Mouse (Mus musculus): ENCODE results near the gene Ero1lb.
"Not testable (repeated sequence)": the region's sequence is repeated elsewhere in the genome, so short reads cannot be mapped to it uniquely, and the experiment has no call there.

Ero1lb gene

GRCm38 (mm10) chr13:12574979-12575536 is 9.4 kb downstream of the Ero1lb start:
- peak; percentile 42 for DNase-seq

GRCm38 (mm10) chr13:12578145-12578544 is 12.5 kb downstream of the Ero1lb start:
- DNase-seq: no peak

- DNase-seq: peak; percentile 88
These were observed 23.3 kb downstream of the Ero1lb start for GRCm38 (mm10) chr13:12589003-12589402.

- DNase-seq: not testable (repeated sequence)
These were observed 31.4 kb downstream of the Ero1lb start for GRCm38 (mm10) chr13:12597075-12597474.

GRCm38 (mm10) chr13:12610206-12610605 is 44.5 kb downstream of the Ero1lb start:
- not testable (repeated sequence) for DNase-seq

- not testable (repeated sequence) for DNase-seq
These were observed 48.4 kb downstream of the Ero1lb start for GRCm38 (mm10) chr13:12614026-12614425.

- DNase-seq: not testable (repeated sequence)
These were observed 48.9 kb downstream of the Ero1lb start for GRCm38 (mm10) chr13:12614591-12614990.

- DNase-seq: not testable (repeated sequence)
These were observed 49.3 kb downstream of the Ero1lb start for GRCm38 (mm10) chr13:12615014-12615413.

GRCm38 (mm10) chr13:12616489-12616888 is 50.8 kb downstream of the Ero1lb start:
- DNase-seq: not testable (repeated sequence)

GRCm38 (mm10) chr13:12619808-12620207 is 54.1 kb downstream of the Ero1lb start:
- DNase-seq: not testable (repeated sequence)

GRCm38 (mm10) chr13:12626061-12626460 is 60.4 kb downstream of the Ero1lb start:
- not testable (repeated sequence) for DNase-seq

- not testable (repeated sequence) for DNase-seq
These were observed 62.1 kb downstream of the Ero1lb start for GRCm38 (mm10) chr13:12627746-12628145.

- not testable (repeated sequence) for DNase-seq
These were observed 62.5 kb downstream of the Ero1lb start for GRCm38 (mm10) chr13:12628181-12628580.

- not testable (repeated sequence) for DNase-seq
These were observed 64.6 kb downstream of the Ero1lb start for GRCm38 (mm10) chr13:12630252-12630651.

- not testable (repeated sequence) for DNase-seq
These were observed 69.4 kb downstream of the Ero1lb start for GRCm38 (mm10) chr13:12634941-12635588.

- not testable (repeated sequence) for DNase-seq
These were observed 77.1 kb downstream of the Ero1lb start for GRCm38 (mm10) chr13:12642795-12643194.

- DNase-seq: not testable (repeated sequence)
These were observed 81.0 kb downstream of the Ero1lb start for GRCm38 (mm10) chr13:12646676-12647075.

GRCm38 (mm10) chr13:12650020-12650876 is 84.6 kb downstream of the Ero1lb start:
- DNase-seq: peak; percentile 62

GRCm38 (mm10) chr13:12650877-12651176 is 85.2 kb downstream of the Ero1lb start:
- peak; percentile 64 for DNase-seq
